Mouse (Mus musculus): ENCODE results near the gene 2610001J05Rik. TPM values are rescaled to one million over a fixed set of nuclear protein-coding genes. Genes with fewer than 3 reads are reported as not detected.

Gene 2610001J05Rik
- total RNA-seq, 4 experiments from 2014 or later = 44.0 to 51.5 (median 47.5) TPM

GRCm38 (mm10) chr6:13835720-13836665, 35.3 kb downstream of the 2610001J05Rik start:
- no peak for DNase-seq (ENCODE audit: low spot score)

DNA sequence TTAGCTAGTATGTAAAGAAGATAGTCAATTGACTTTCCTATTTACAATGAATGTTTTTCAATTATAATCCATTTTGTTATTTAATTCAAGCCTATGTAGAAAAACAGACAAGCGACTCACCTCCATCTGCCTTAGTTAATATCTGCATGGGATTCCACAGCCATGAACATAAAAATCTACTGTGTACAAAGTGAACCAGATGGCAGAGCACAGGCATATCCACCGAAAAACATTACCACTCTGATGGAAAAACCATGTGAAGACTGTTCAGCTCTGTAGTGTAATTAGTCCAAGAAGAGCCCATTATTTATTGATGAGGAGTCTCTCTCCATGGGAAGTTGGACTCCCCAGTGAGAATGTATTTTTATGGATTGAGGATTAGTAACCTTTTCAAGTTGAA, 38.5 kb downstream of the 2610001J05Rik start:
- no peak for DNase-seq (ENCODE audit: low spot score)

DNA sequence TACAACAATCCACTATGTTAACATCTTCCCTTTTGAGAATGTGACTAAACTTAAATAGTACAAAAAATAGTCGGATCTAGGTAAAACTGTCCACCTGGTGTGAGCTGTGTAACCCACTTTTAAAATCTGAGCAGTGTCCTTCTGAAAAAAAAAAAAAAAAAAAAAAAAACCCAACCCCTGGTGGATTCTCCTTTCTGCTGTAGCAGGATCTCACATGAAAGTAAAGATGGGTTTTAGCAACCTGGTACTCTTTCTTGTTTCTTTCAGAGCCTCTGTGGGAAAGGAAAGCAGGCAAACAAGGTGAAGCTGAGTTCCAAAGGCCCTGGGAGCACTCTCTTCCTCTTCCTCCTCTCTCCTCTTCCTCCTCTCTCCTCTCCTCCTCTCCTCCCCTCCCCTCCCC, 42.4 kb downstream of the 2610001J05Rik start:
- DNase-seq (ENCODE audit: low spot score) = no peak

Other genes with a start within 250 kb of the 2610001J05Rik start
- gene Bmt2, start 193.6 kb downstream of the 2610001J05Rik start, total RNA-seq (2022) = 10 to 100 TPM in 2 of 4 experiments, 1 to 10 TPM in 2; 8.8 to 10.7 (median 9.8) TPM
- under 1 TPM; 0.17 to 0.24 (median 0.20) TPM for gene Gpr85, start 31.6 kb downstream of the 2610001J05Rik start, total RNA-seq (2022)

All from heart, adult 8-10 months (tissue).